Mouse (Mus musculus): ENCODE results near the gene Stk4. TPM values are rescaled to one million over a fixed set of nuclear protein-coding genes. Genes with fewer than 3 reads are reported as not detected.

Stk4 gene
- total and polyA plus RNA-seq, 2 experiments from 2014 or later: 13.7 to 24.6 TPM

DNA sequence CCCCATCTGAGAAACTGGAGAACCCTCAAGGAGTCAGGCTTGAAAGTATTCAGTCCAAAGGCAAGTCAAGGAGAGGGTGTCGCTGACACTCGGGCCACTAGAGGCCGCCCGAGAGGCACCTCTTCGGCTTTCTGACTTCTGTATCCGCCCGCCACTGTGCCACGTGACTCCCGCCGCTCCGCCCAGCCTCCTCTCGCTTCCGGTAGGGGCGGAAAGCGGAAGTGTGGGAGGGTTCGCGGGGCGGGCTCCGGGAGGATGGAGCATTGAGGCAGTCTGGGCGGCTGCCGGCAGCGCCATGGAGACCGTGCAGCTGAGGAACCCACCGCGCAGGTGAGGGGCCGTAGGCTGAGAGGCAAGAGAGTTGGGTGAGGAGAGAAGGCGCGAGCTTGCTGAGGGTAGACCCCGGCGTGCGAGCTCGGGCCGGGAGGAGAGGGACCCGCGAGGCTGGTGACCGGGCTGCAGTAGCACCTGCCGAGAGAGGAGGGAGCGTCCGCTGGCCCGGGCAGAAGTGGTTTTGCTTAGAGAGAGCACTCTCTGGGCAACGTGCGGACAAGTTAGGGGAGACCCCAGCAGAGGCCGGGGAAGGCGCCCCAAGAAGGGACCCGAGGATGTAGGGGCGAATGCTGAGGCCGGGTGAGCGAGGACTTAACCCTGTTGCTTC lies 3.9 kb downstream of the Stk4 start:
- H3K27ac ChIP-seq (ENCODE audit: low read depth, low read length): peak overlapping the region; percentile 71
- no peaks in the 10 kb centered on the region for H3K27me3 ChIP-seq (ENCODE audit: insufficient read depth, low read length)
- no peaks in the 10 kb centered on the region; the same call in 1 of the 2 replicates for H3K4me1 ChIP-seq (ENCODE audit: insufficient read depth, low read length)
- no peaks in the 10 kb centered on the region for H3K36me3 ChIP-seq (ENCODE audit: insufficient read depth, low read length)
- under 1% methylated on average over 48 of the region's 48 CpGs for WGBS
- peak overlapping the region; percentile 91 for H3K9ac ChIP-seq (replicated peaks; ENCODE audit: low read length, poor library complexity, severe bottlenecking)
- no peaks in the 10 kb centered on the region for H3K9me3 ChIP-seq (ENCODE audit: low read length)
- peak; percentile 91 for TF ChIP-seq CTCF (IDR thresholded peaks at IDR 0.05)
- peak overlapping the region; percentile 95 for H3K4me2 ChIP-seq (ENCODE audit: low read depth, low read length, poor library complexity, severe bottlenecking)
- ATAC-seq (ENCODE audit: low FRiP score) (peak; percentile 86), DNase-seq (ENCODE audit: low spot score) (peak; percentile 97)
- H3K4me3 ChIP-seq (ENCODE audit: low read depth, low read length): peak overlapping the region; percentile 96

DNA sequence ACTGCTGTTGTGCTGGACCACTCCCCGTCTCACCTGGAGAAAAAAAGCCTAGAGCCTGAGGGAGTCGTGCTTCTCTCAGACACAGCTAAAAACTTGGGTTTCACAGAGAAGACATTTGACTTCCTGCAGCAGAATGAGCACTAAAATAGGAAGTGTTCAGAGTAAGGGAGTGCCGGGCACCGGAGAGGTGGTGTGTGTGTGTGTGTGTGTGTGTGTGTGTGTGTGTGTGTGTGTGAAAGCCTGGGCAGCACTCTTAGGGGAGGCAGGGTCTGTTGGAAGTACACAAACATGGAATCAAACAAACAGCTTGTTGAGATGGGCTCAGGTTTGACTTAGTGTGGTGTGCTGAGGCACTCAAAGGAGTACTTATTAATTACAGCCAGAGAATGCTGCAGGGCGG lies 5.0 kb downstream of the Stk4 start:
- peak overlapping the region; percentile 95 for H3K4me2 ChIP-seq (ENCODE audit: low read depth, low read length, poor library complexity, severe bottlenecking)
- H3K4me3 ChIP-seq (ENCODE audit: low read depth, low read length): peak overlapping the region; percentile 96; the same call in 1 of the 2 replicates
- peaks cover 2% of the 10 kb centered on the region; the same call in 1 of the 2 replicates for H3K36me3 ChIP-seq (ENCODE audit: insufficient read depth, low read length)
- no peaks in the 10 kb centered on the region for H3K9me3 ChIP-seq (ENCODE audit: low read length)
- no peaks in the 10 kb centered on the region for H3K27me3 ChIP-seq (ENCODE audit: insufficient read depth, low read length)
- DNase-seq (ENCODE audit: low spot score) (no peak), ATAC-seq (ENCODE audit: low FRiP score) (no peak)
- no peak overlapping the region for H3K27ac ChIP-seq (ENCODE audit: low read depth, low read length)
- H3K9ac ChIP-seq (replicated peaks; ENCODE audit: low read length, poor library complexity, severe bottlenecking): 0 out of 2 replicates have a peak overlapping the region, but pooled peaks have one; percentile 91
- no peak for TF ChIP-seq CTCF (IDR thresholded peaks at IDR 0.05)
- H3K4me1 ChIP-seq (ENCODE audit: insufficient read depth, low read length): no peaks in the 10 kb centered on the region; the same call in 1 of the 2 replicates
- WGBS: 65% methylated on average over 5 of the region's 5 CpGs

- no peaks in the 10 kb centered on the region for H3K27me3 ChIP-seq (ENCODE audit: insufficient read depth, low read length)
- TF ChIP-seq CTCF (IDR thresholded peaks at IDR 0.05): no peak
- ATAC-seq (ENCODE audit: low FRiP score): no peak
Observed at GRCm38 (mm10) chr2:164076874-164077425, 6.8 kb downstream of the Stk4 start.

DNA sequence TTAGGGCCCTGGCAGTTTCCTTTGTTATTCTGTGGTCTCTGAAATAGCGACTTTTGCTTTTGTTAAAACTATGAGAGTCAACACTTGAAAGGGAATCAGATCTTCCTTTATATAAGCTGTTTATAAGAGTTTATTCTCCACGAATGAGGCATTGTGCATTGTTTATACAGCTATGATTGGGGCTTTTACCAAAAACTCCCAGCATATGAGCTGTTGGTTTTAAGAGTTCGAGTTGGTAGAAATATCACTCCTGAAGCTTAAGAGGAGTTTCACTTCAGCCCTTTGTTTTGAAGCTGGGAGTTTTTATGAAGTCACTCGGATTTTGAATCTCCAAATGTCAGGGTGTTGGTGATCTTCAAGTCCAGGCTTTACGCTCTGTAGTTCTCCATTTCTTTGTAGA lies 7.8 kb downstream of the Stk4 start:
- ATAC-seq (ENCODE audit: low FRiP score) (no peak), DNase-seq (ENCODE audit: low spot score) (no peak)
- H3K9me3 ChIP-seq (ENCODE audit: low read length): no peaks in the 10 kb centered on the region
- no peak overlapping the region for H3K4me2 ChIP-seq (ENCODE audit: low read depth, low read length, poor library complexity, severe bottlenecking)
- H3K27me3 ChIP-seq (ENCODE audit: insufficient read depth, low read length): no peaks in the 10 kb centered on the region
- no peaks in the 10 kb centered on the region; the same call in 1 of the 2 replicates for H3K4me1 ChIP-seq (ENCODE audit: insufficient read depth, low read length)
- no peak overlapping the region for H3K4me3 ChIP-seq (ENCODE audit: low read depth, low read length)
- WGBS: 83% methylated on average over 5 of the region's 5 CpGs
- no peak for TF ChIP-seq CTCF (IDR thresholded peaks at IDR 0.05)
- peaks cover 26% of the 10 kb centered on the region for H3K36me3 ChIP-seq (ENCODE audit: insufficient read depth, low read length)
- no peak overlapping the region for H3K27ac ChIP-seq (ENCODE audit: low read depth, low read length)
- no peak overlapping the region for H3K9ac ChIP-seq (replicated peaks; ENCODE audit: low read length, poor library complexity, severe bottlenecking)

More at GRCm38 (mm10) chr2:164076874-164077425, 6.8 kb downstream of the Stk4 start:
- H3K27ac ChIP-seq (ENCODE audit: low read depth, low read length): no peak overlapping the region
- H3K4me3 ChIP-seq (ENCODE audit: low read depth, low read length): no peak overlapping the region
- H3K9me3 ChIP-seq (ENCODE audit: low read length): no peaks in the 10 kb centered on the region
- H3K36me3 ChIP-seq (ENCODE audit: insufficient read depth, low read length): peaks cover 20% of the 10 kb centered on the region
- H3K4me2 ChIP-seq (ENCODE audit: low read depth, low read length, poor library complexity, severe bottlenecking): no peak overlapping the region
- H3K9ac ChIP-seq (replicated peaks; ENCODE audit: low read length, poor library complexity, severe bottlenecking): no peak overlapping the region
- no peak for DNase-seq (ENCODE audit: low spot score)
- WGBS: 91% methylated on average over 8 of the region's 8 CpGs
- no peaks in the 10 kb centered on the region; the same call in 1 of the 2 replicates for H3K4me1 ChIP-seq (ENCODE audit: insufficient read depth, low read length)

DNA sequence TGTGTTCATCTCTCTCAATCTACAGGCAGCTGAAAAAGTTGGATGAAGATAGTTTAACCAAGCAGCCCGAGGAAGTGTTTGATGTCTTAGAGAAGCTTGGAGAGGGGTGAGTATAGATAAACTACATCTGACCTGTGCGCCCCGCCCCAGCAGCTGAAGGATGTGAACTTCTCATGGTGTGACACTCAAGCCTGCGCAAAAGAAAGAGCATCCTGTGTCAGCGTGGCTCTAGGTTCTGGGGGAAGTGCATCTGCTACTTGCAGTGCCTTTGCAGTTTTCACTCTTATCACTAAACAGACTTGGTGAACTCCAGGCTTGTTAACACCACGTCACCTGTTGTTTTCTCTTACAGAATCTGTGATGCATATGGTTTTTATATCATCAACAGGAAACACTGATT lies 9.4 kb downstream of the Stk4 start:
- Histone ChIP-seq H3K4me2 (ENCODE audit: low read depth, low read length, poor library complexity, severe bottlenecking) (no peak overlapping the region), H3K36me3 (ENCODE audit: insufficient read depth, low read length) (peaks cover 37% of the 10 kb centered on the region), H3K9me3 (ENCODE audit: low read length) (no peaks in the 10 kb centered on the region), H3K4me1 (ENCODE audit: insufficient read depth, low read length) (no peaks in the 10 kb centered on the region; the same call in 1 of the 2 replicates), H3K9ac (replicated peaks; ENCODE audit: low read length, poor library complexity, severe bottlenecking) (no peak overlapping the region), H3K27ac (ENCODE audit: low read depth, low read length) (no peak overlapping the region), H3K4me3 (ENCODE audit: low read depth, low read length) (no peak overlapping the region), H3K27me3 (ENCODE audit: insufficient read depth, low read length) (no peaks in the 10 kb centered on the region)
- ATAC-seq (ENCODE audit: low FRiP score) (no peak), DNase-seq (ENCODE audit: low spot score) (no peak)
- 97% methylated on average over 6 of the region's 6 CpGs for WGBS
- no peak for TF ChIP-seq CTCF (IDR thresholded peaks at IDR 0.05)

DNA sequence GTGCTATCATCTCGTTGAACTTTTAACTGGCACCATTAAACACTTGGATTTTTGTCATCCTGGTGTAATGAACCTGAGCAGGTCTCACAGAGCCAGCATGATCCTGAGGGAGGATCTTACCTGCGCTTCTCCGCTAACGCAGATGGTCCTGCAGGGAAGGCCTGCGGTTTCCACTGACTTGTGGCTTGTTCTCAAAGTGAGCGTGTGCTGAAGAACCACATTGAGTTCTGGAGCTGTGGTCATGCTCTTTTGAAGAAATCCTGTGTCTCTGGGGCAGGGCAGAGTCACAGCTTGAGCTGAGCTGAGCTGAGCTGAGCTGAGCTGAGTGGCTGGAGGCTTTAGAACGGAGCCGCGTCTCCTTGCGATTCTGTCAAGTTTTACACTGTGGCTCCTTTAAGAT lies 11.5 kb downstream of the Stk4 start:
- no peaks in the 10 kb centered on the region for H3K27me3 ChIP-seq (ENCODE audit: insufficient read depth, low read length)
- peaks cover 50% of the 10 kb centered on the region for H3K36me3 ChIP-seq (ENCODE audit: insufficient read depth, low read length)
- no peak overlapping the region for H3K4me2 ChIP-seq (ENCODE audit: low read depth, low read length, poor library complexity, severe bottlenecking)
- TF ChIP-seq CTCF (IDR thresholded peaks at IDR 0.05): no peak
- no peak overlapping the region for H3K9ac ChIP-seq (replicated peaks; ENCODE audit: low read length, poor library complexity, severe bottlenecking)
- no peak overlapping the region for H3K4me3 ChIP-seq (ENCODE audit: low read depth, low read length)
- no peak for DNase-seq (ENCODE audit: low spot score)
- no peaks in the 10 kb centered on the region for H3K9me3 ChIP-seq (ENCODE audit: low read length)
- no peak for ATAC-seq (ENCODE audit: low FRiP score)
- no peaks in the 10 kb centered on the region for H3K4me1 ChIP-seq (ENCODE audit: insufficient read depth, low read length)
- H3K27ac ChIP-seq (ENCODE audit: low read depth, low read length): no peak overlapping the region
- WGBS: 93% methylated on average over 10 of the region's 10 CpGs
